Mouse (Mus musculus): ENCODE measurements around the gene Clic3.

DNA sequence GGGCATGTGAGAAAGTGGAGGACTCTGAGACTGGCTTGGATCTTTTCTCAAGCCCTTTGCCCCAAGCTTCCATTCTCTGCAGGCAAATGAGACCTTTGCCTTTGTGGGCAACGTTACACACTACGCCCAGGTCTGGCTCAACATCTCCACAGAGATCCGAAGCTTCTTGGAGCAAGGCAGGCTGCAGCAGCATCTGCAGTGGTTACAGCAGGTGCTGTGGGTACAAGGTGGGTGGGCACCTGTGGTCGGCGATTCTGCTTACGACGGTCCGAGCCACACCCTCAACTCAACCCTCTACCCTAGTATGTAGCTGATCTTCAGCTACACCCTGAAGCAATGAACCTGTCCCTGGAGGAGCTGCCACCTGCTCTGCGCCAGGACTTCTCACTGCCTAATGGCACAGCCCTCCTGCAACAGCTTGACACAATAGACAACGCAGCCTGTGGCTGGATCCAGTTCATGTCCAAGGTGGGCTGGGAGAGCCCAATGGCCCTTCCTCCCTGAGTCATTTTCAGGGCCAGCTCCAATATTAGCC, 20.3 kb upstream of the Clic3 start:
- TF ChIP-seq CTCF (IDR thresholded peaks at IDR 0.05; ENCODE audit: control insufficient read depth, insufficient read depth, insufficient read length) (no peak), MYOD1 (IDR thresholded peaks at IDR 0.05; ENCODE audit: control insufficient read depth, insufficient read length, low read depth) (no peak), USF1 (IDR thresholded peaks at IDR 0.05; ENCODE audit: low read depth) (no peak), MAX (IDR thresholded peaks at IDR 0.05) (no peak), CEBPB (IDR thresholded peaks at IDR 0.05; ENCODE audit: low read depth) (no peak), FOSL1 (IDR thresholded peaks at IDR 0.05; ENCODE audit: insufficient read depth, low read length, poor library complexity, severe bottlenecking) (no peak), MYOG (IDR thresholded peaks at IDR 0.05; ENCODE audit: control insufficient read depth, extremely low read depth, insufficient read length) (no peak)

Data from C2C12 (cell line).